Mouse (Mus musculus) mesoderm, embryonic 11.5 days (tissue): ENCODE data around the gene Omg.

ENCODE experiments used
- DNase-seq: peaks from one replicate; pipeline ENCODE4 v3.0.0-alpha.2; 2012; ENCODE audit warnings: low read depth, low spot score

Gene Omg

GRCm38 (mm10) chr11:79503845-79504244, at the start of gene Omg:
TSS of gene Omg (minus strand) at chr11:79504084.
- no peak for DNase-seq

- DNase-seq = no peak
Observed at GRCm38 (mm10) chr11:79552622-79553021, 48.7 kb upstream of the Omg start.

- no peak for DNase-seq
Observed at GRCm38 (mm10) chr11:79536293-79536692, 32.4 kb upstream of the Omg start.

- no peak for DNase-seq
Observed at GRCm38 (mm10) chr11:79535554-79535953, 31.7 kb upstream of the Omg start.

- DNase-seq = no peak
Observed at GRCm38 (mm10) chr11:79533950-79534690, 30.2 kb upstream of the Omg start.

- DNase-seq = no peak
Observed at GRCm38 (mm10) chr11:79533311-79533710, 29.4 kb upstream of the Omg start.

- no peak for DNase-seq
Observed at GRCm38 (mm10) chr11:79531485-79531884, 27.6 kb upstream of the Omg start.

- DNase-seq = no peak
Observed at GRCm38 (mm10) chr11:79530774-79531173, 26.9 kb upstream of the Omg start.

GRCm38 (mm10) chr11:79530333-79530761, 26.5 kb upstream of the Omg start, which contains the start of the genes Evi2 and Evi2a:
TSS of gene Evi2 (minus strand) at chr11:79530589.
TSS of gene Evi2a (minus strand) at chr11:79530609.
- no peak for DNase-seq

GRCm38 (mm10) chr11:79529736-79530135, 25.9 kb upstream of the Omg start:
- DNase-seq = no peak

GRCm38 (mm10) chr11:79529226-79529625, 25.3 kb upstream of the Omg start:
- DNase-seq = no peak

- DNase-seq = no peak
Observed at GRCm38 (mm10) chr11:79528601-79529000, 24.7 kb upstream of the Omg start.

- no peak for DNase-seq
Observed at GRCm38 (mm10) chr11:79527739-79528384, 24.0 kb upstream of the Omg start.

- DNase-seq = no peak
Observed at GRCm38 (mm10) chr11:79527015-79527738, 23.3 kb upstream of the Omg start.

- no peak for DNase-seq
Observed at GRCm38 (mm10) chr11:79526549-79526948, 22.7 kb upstream of the Omg start.

GRCm38 (mm10) chr11:79524310-79524575, 20.4 kb upstream of the Omg start:
- no peak for DNase-seq

GRCm38 (mm10) chr11:79523560-79524309, 19.9 kb upstream of the Omg start, which contains the start of gene Evi2b:
TSS of gene Evi2b (minus strand) at chr11:79523762.
- no peak for DNase-seq

- no peak for DNase-seq
Observed at GRCm38 (mm10) chr11:79522944-79523343, 19.1 kb upstream of the Omg start.

- DNase-seq = no peak
Observed at GRCm38 (mm10) chr11:79521930-79522329, 18.0 kb upstream of the Omg start.

GRCm38 (mm10) chr11:79520772-79521171, 16.9 kb upstream of the Omg start:
- no peak for DNase-seq

GRCm38 (mm10) chr11:79519878-79520291, 16.0 kb upstream of the Omg start:
- no peak for DNase-seq

GRCm38 (mm10) chr11:79519299-79519698, 15.4 kb upstream of the Omg start:
- DNase-seq = no peak
